Mouse (Mus musculus) layer of hippocampus, adult 18-20 months (tissue): ENCODE results near the gene Dnm1. TPM values are rescaled to one million over a fixed set of nuclear protein-coding genes. Genes with fewer than 3 reads are reported as not detected.
"Not testable (repeated sequence)": the region's sequence is repeated elsewhere in the genome, so short reads cannot be mapped to it uniquely, and the experiment has no call there.

Experiments
- DNase-seq, 2 experiments: peaks; one replicate each; pipeline ENCODE4 v3.0.0; 2022; ENCODE audit warnings: low spot score in 2 of 2
- total RNA-seq, 2 experiments: library from RNA; stranded (reverse); gene quantifications; 2 replicates each; pipeline ENCODE4 v1.2.3; 2021

The Dnm1 gene
- total RNA-seq, 2 experiments from 2014 or later, result 1,288 to 1,307 TPM

GRCm38 (mm10) chr2:32314831-32315230 lies 38.3 kb downstream of the Dnm1 start:
- no peak for DNase-seq

- no peak for DNase-seq
Measured at GRCm38 (mm10) chr2:32312318-32312964, 40.7 kb downstream of the Dnm1 start.

GRCm38 (mm10) chr2:32311443-32312317 lies 41.5 kb downstream of the Dnm1 start:
- DNase-seq, result no peak

GRCm38 (mm10) chr2:32310096-32310845 lies 42.9 kb downstream of the Dnm1 start:
- no peak for DNase-seq

- no peak for DNase-seq
Measured at GRCm38 (mm10) chr2:32308870-32309568, 44.1 kb downstream of the Dnm1 start.

- peak; percentile 64 to 87 for DNase-seq
Measured at GRCm38 (mm10) chr2:32307941-32308760, 45.0 kb downstream of the Dnm1 start.

GRCm38 (mm10) chr2:32307247-32307798 lies 45.8 kb downstream of the Dnm1 start:
- no peak for DNase-seq

- no peak for DNase-seq
Measured at GRCm38 (mm10) chr2:32306176-32306575, 47.0 kb downstream of the Dnm1 start.

GRCm38 (mm10) chr2:32305668-32306067 lies 47.5 kb downstream of the Dnm1 start:
- peak in 1 of 2 experiments; percentile 12 for DNase-seq

GRCm38 (mm10) chr2:32304145-32304832 lies 48.8 kb downstream of the Dnm1 start:
- DNase-seq, result peak in 1 of 2 experiments; percentile 79

GRCm38 (mm10) chr2:32302952-32303351 lies 50.2 kb downstream of the Dnm1 start:
- DNase-seq, result no peak

GRCm38 (mm10) chr2:32299469-32299868 lies 53.7 kb downstream of the Dnm1 start:
- DNase-seq, result no peak

- DNase-seq, result not testable (repeated sequence)
Measured at GRCm38 (mm10) chr2:32295842-32296241, 57.3 kb downstream of the Dnm1 start.

GRCm38 (mm10) chr2:32295285-32295684 lies 57.9 kb downstream of the Dnm1 start:
- DNase-seq, result no peak

- DNase-seq, result no peak
Measured at GRCm38 (mm10) chr2:32294348-32294747, 58.8 kb downstream of the Dnm1 start.

GRCm38 (mm10) chr2:32289578-32289977 lies 63.6 kb downstream of the Dnm1 start:
- no peak for DNase-seq

GRCm38 (mm10) chr2:32288371-32288931 lies 64.7 kb downstream of the Dnm1 start:
- DNase-seq, result no peak

- DNase-seq, result peak; percentile 95 to 99
Measured at GRCm38 (mm10) chr2:32287923-32288367, 65.2 kb downstream of the Dnm1 start, which contains the start of gene Swi5. Swi5 (minus strand) TSS chr2:32288075.
